ENCODE assay signal across 8 mouse cellular contexts in genomic region chr12:82932706-82933461, GRCm38 (mm10).
DNase-seq lines count a peak whose midpoint lies in the region; ATAC-seq lines count a peak whose summit lies in the region.

No protein-coding gene starts in this region.

- H3K9me3 ChIP-seq in forebrain, embryonic 15.5 days = no peaks in the 10 kb centered on the region
- no peaks in the 10 kb centered on the region for H3K9me3 ChIP-seq in forebrain, embryonic 12.5 days

- no peaks in the 10 kb centered on the region for H3K36me3 ChIP-seq in forebrain, embryonic 15.5 days
- H3K36me3 ChIP-seq in forebrain, embryonic 12.5 days (replicated peaks) = no peaks in the 10 kb centered on the region

- peak; percentile 76 for ATAC-seq in forebrain, embryonic 15.5 days (replicated peaks)
- ATAC-seq in forebrain, embryonic 12.5 days (ENCODE audit: low FRiP score) = no peak

- no peak overlapping the region for H3K4me3 ChIP-seq in forebrain, embryonic 15.5 days
- H3K4me3 ChIP-seq in forebrain, embryonic 12.5 days (replicated peaks) = no peak overlapping the region

- WGBS in forebrain, embryonic 15.5 days = 52% methylated on average over 14 of the region's 14 CpGs
- WGBS in forebrain, embryonic 12.5 days = 89% methylated on average over 14 of the region's 14 CpGs

- H3K9ac ChIP-seq in forebrain, embryonic 15.5 days (replicated peaks) = no peak overlapping the region
- no peak overlapping the region for H3K9ac ChIP-seq in forebrain, embryonic 12.5 days

- H3K27ac ChIP-seq in forebrain, embryonic 15.5 days (replicated peaks) = peak overlapping the region; percentile 77
- no peak overlapping the region for H3K27ac ChIP-seq in forebrain, embryonic 12.5 days

- no peaks in the 10 kb centered on the region for H3K27me3 ChIP-seq in forebrain, embryonic 15.5 days
- no peaks in the 10 kb centered on the region for H3K27me3 ChIP-seq in forebrain, embryonic 12.5 days

- H3K4me2 ChIP-seq in forebrain, embryonic 15.5 days (replicated peaks) = no peak overlapping the region; the same call in 1 of the 2 replicates
- no peak overlapping the region for H3K4me2 ChIP-seq in forebrain, embryonic 12.5 days

- H3K4me1 ChIP-seq in forebrain, embryonic 15.5 days = peaks cover 13% of the 10 kb centered on the region
- H3K4me1 ChIP-seq in forebrain, embryonic 12.5 days = no peaks in the 10 kb centered on the region

- DNase-seq in right cerebral cortex, postnatal 10 days (ENCODE audit: low spot score in 2 of 2) = peak; percentile 69 to 75
- DNase-seq in right cerebral cortex, postnatal 36 days (ENCODE audit: low spot score in 2 of 2) = no peak
- DNase-seq in gastrocnemius, postnatal 4 days (ENCODE audit: low spot score in 2 of 2) = peak; percentile 27 to 63
- peak; percentile 9 to 26 for DNase-seq in kidney, postnatal 36 days
- DNase-seq in thymus, postnatal 14 days = no peak
- no peak for DNase-seq in thymus, postnatal 36 days

Comparison
In these comparisons a context has a peak if more than half of its experiments do, and no peak if none do; other contexts are left out.
1. DNase-seq: peak in right cerebral cortex, postnatal 10 days (2 of 2), gastrocnemius, postnatal 4 days (2 of 2) and kidney, postnatal 36 days (2 of 2); none in right cerebral cortex, postnatal 36 days (0 of 2), thymus, postnatal 14 days (single experiment) and thymus, postnatal 36 days (0 of 2).